Mouse (Mus musculus): ENCODE data around the gene Slc12a9. TPM values are rescaled to one million over a fixed set of nuclear protein-coding genes. Genes with fewer than 3 reads are reported as not detected.

Slc12a9 gene
- polyA plus RNA-seq (2014; fragmentation: Illumina TruSeq; extraction: RNeasy Lipid Tissue Mini Kit (QIAGEN cat#74804)): not detected

DNA sequence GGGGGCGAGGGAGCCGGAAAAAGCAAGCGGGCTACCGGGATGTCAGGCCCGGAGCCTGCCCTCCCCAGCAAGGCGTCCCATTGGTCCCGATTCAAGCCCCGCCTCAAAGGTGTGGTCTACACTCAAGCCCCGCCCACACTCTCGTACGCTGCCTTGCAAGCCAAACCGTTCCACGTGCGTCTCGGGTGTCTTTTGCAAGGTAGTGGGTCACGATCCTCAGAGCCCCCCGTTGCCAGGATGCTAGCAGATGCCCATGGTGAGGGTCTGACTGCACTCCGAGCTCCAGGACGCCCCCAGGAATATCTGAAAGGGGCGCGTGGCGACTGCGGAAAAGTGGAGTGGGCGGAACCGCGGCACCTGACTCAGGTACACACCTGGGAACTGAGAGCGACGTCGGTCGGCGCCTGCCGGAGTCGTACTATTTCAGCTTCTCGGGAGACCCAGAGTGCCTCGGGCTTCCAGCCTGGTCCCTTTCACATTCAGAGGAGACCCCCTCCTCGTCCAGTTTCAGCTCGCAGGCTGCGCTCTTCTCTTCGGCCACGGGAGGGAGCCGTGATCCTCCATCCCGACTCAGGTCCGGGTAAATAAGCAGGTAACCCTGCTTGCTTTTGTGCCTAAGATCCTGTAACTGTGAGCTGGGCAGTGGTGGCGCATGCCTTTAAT, at the start of gene Slc12a9:
TSS of gene Slc12a9 (minus strand) at position 86 of the 663 bp plus-strand sequence.

GRCm38 (mm10) chr5:137349384-137350204, 16.2 kb upstream of the Slc12a9 start, which contains the start of gene Ephb4:
Ephb4 (plus strand) TSS chr5:137350109.

GRCm38 (mm10) chr5:137314193-137315083, 19.0 kb downstream of the Slc12a9 start, which contains the start of gene Trip6:
Trip6 (minus strand) TSS chr5:137314404.

GRCm38 (mm10) chr5:137307071-137307912, 26.1 kb downstream of the Slc12a9 start, which contains the start of gene Srrt:
Srrt (minus strand) TSS chr5:137307674.

GRCm38 (mm10) chr5:137293839-137294743, 39.3 kb downstream of the Slc12a9 start, which contains the start of gene Ufsp1:
Ufsp1 (plus strand) TSS chr5:137294629.

GRCm38 (mm10) chr5:137287032-137287952, 46.1 kb downstream of the Slc12a9 start, which contains the start of gene Ache:
Ache (plus strand) TSS chr5:137287519.

Other genes with a start within 250 kb of the Slc12a9 start
- 33.9 TPM for gene Trim56, start 217.4 kb downstream of the Slc12a9 start, polyA plus RNA-seq (2014; fragmentation: Illumina TruSeq; extraction: RNeasy Lipid Tissue Mini Kit (QIAGEN cat#74804))
- gene Muc3, start 184.3 kb downstream of the Slc12a9 start, polyA plus RNA-seq (2014; fragmentation: Illumina TruSeq; extraction: RNeasy Lipid Tissue Mini Kit (QIAGEN cat#74804)): 0.34 TPM
- not detected for gene Muc3a, start 121.2 kb downstream of the Slc12a9 start, polyA plus RNA-seq (2014; fragmentation: Illumina TruSeq; extraction: RNeasy Lipid Tissue Mini Kit (QIAGEN cat#74804))
- gene Ache, start 46.1 kb downstream of the Slc12a9 start, polyA plus RNA-seq (2014; fragmentation: Illumina TruSeq; extraction: RNeasy Lipid Tissue Mini Kit (QIAGEN cat#74804)): not detected
- 2.2 TPM for gene Ufsp1, start 39.0 kb downstream of the Slc12a9 start, polyA plus RNA-seq (2014; fragmentation: Illumina TruSeq; extraction: RNeasy Lipid Tissue Mini Kit (QIAGEN cat#74804))
- gene Srrt, start 25.9 kb downstream of the Slc12a9 start, polyA plus RNA-seq (2014; fragmentation: Illumina TruSeq; extraction: RNeasy Lipid Tissue Mini Kit (QIAGEN cat#74804)): 26.4 TPM
- gene Trip6, start 19.2 kb downstream of the Slc12a9 start, polyA plus RNA-seq (2014; fragmentation: Illumina TruSeq; extraction: RNeasy Lipid Tissue Mini Kit (QIAGEN cat#74804)): 0.20 TPM
- 9.1 TPM for gene Ephb4, start 16.5 kb upstream of the Slc12a9 start, polyA plus RNA-seq (2014; fragmentation: Illumina TruSeq; extraction: RNeasy Lipid Tissue Mini Kit (QIAGEN cat#74804))
- gene Zan, start 143.5 kb upstream of the Slc12a9 start, polyA plus RNA-seq (2014; fragmentation: Illumina TruSeq; extraction: RNeasy Lipid Tissue Mini Kit (QIAGEN cat#74804)): not detected
- gene Pop7, start 168.9 kb upstream of the Slc12a9 start, polyA plus RNA-seq (2014; fragmentation: Illumina TruSeq; extraction: RNeasy Lipid Tissue Mini Kit (QIAGEN cat#74804)): not detected
- gene Gigyf1, start 185.0 kb upstream of the Slc12a9 start, polyA plus RNA-seq (2014; fragmentation: Illumina TruSeq; extraction: RNeasy Lipid Tissue Mini Kit (QIAGEN cat#74804)): 2.0 TPM
- gene Epo, start 199.6 kb upstream of the Slc12a9 start, polyA plus RNA-seq (2014; fragmentation: Illumina TruSeq; extraction: RNeasy Lipid Tissue Mini Kit (QIAGEN cat#74804)): not detected
- gene Gnb2, start 199.9 kb upstream of the Slc12a9 start, polyA plus RNA-seq (2014; fragmentation: Illumina TruSeq; extraction: RNeasy Lipid Tissue Mini Kit (QIAGEN cat#74804)): 0.46 TPM
- gene Actl6b, start 219.9 kb upstream of the Slc12a9 start, polyA plus RNA-seq (2014; fragmentation: Illumina TruSeq; extraction: RNeasy Lipid Tissue Mini Kit (QIAGEN cat#74804)): not detected
- not detected for gene Tfr2, start 236.2 kb upstream of the Slc12a9 start, polyA plus RNA-seq (2014; fragmentation: Illumina TruSeq; extraction: RNeasy Lipid Tissue Mini Kit (QIAGEN cat#74804))

Data from ovary, adult 10 weeks (tissue).